Mouse (Mus musculus): Measurements from ENCODE around the gene Gpr137. TPM values are rescaled to one million over a fixed set of nuclear protein-coding genes. Genes with fewer than 3 reads are reported as not detected.

The Gpr137 gene
- polyA plus RNA-seq, 1 experiment: 97.8 TPM

- H3K4me1 ChIP-seq (ENCODE audit: control insufficient read depth, insufficient read depth, insufficient read length, low read length): peaks cover 10% of the 10 kb centered on the region
- peaks cover 36% of the 10 kb centered on the region for H3K27me3 ChIP-seq (ENCODE audit: control insufficient read depth, insufficient read depth, low read length)
- TF ChIP-seq CTCF (IDR thresholded peaks at IDR 0.05; ENCODE audit: extremely low read depth, insufficient read length, insufficient replicate concordance, low read depth, low read length) (no peak), POLR2A (IDR thresholded peaks at IDR 0.05; ENCODE audit: low read depth, low read length) (no peak)
- no peak overlapping the region for H3K27ac ChIP-seq (ENCODE audit: insufficient read depth, low read depth, low read length)
- 36% methylated on average over 40 of the region's 40 CpGs for WGBS
- no peak overlapping the region for H3K4me3 ChIP-seq (ENCODE audit: low read depth, low read length)
- no peaks in the 10 kb centered on the region for H3K36me3 ChIP-seq (ENCODE audit: control insufficient read depth, insufficient read depth, low read length)
These were observed 16.5 kb downstream of the Gpr137 start for GRCm38 (mm10) chr19:6925611-6926329.

DNA sequence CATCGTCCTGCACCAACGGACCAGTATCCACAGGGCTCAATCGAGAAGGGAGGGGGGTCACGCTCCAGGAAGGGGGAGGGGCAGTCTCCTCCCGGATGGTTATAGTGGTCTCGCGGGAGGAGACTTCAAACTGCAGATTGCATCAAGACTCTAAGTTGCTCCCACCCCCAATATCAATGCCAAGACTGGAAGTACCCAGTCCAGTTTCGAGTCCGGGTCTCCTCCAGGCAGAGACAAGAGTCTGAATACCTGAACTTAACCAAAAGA lies 17.0 kb downstream of the Gpr137 start, which contains the start of gene Catsperz:
Gene Catsperz, minus strand, starts transcription at position 74 of the 267 bp plus-strand sequence.
- Histone ChIP-seq H3K4me3 (ENCODE audit: low read depth, low read length) (peak within 1 kb of the TSS; percentile 42), H3K27ac (ENCODE audit: insufficient read depth, low read depth, low read length) (peak within 1 kb of the TSS; percentile 21; the same call in 1 of the 2 replicates), H3K27me3 (ENCODE audit: control insufficient read depth, insufficient read depth, low read length) (peaks cover 36% of the 10 kb centered on the region), H3K4me1 (ENCODE audit: control insufficient read depth, insufficient read depth, insufficient read length, low read length) (peaks cover 10% of the 10 kb centered on the region), H3K36me3 (ENCODE audit: control insufficient read depth, insufficient read depth, low read length) (no peaks in the 10 kb centered on the region)
- 8% methylated on average over 9 of the region's 9 CpGs for WGBS
- TF ChIP-seq POLR2A (IDR thresholded peaks at IDR 0.05; ENCODE audit: low read depth, low read length): no peak
- no peak for TF ChIP-seq CTCF (IDR thresholded peaks at IDR 0.05; ENCODE audit: extremely low read depth, insufficient read length, insufficient replicate concordance, low read depth, low read length)

- 4% methylated on average over 39 of the region's 39 CpGs for WGBS
- peaks cover 36% of the 10 kb centered on the region for H3K27me3 ChIP-seq (ENCODE audit: control insufficient read depth, insufficient read depth, low read length)
- H3K27ac ChIP-seq (ENCODE audit: insufficient read depth, low read depth, low read length): no peak overlapping the region
- TF ChIP-seq CTCF (IDR thresholded peaks at IDR 0.05; ENCODE audit: extremely low read depth, insufficient read length, insufficient replicate concordance, low read depth, low read length) (peak; percentile 79; the same call in 1 of the 2 replicates), POLR2A (IDR thresholded peaks at IDR 0.05; ENCODE audit: low read depth, low read length) (no peak)
- H3K36me3 ChIP-seq (ENCODE audit: control insufficient read depth, insufficient read depth, low read length): no peaks in the 10 kb centered on the region
- peaks cover 13% of the 10 kb centered on the region for H3K4me1 ChIP-seq (ENCODE audit: control insufficient read depth, insufficient read depth, insufficient read length, low read length)
- peak overlapping the region; percentile 42 for H3K4me3 ChIP-seq (ENCODE audit: low read depth, low read length)
These were observed 17.6 kb downstream of the Gpr137 start for GRCm38 (mm10) chr19:6924461-6925306.

DNA sequence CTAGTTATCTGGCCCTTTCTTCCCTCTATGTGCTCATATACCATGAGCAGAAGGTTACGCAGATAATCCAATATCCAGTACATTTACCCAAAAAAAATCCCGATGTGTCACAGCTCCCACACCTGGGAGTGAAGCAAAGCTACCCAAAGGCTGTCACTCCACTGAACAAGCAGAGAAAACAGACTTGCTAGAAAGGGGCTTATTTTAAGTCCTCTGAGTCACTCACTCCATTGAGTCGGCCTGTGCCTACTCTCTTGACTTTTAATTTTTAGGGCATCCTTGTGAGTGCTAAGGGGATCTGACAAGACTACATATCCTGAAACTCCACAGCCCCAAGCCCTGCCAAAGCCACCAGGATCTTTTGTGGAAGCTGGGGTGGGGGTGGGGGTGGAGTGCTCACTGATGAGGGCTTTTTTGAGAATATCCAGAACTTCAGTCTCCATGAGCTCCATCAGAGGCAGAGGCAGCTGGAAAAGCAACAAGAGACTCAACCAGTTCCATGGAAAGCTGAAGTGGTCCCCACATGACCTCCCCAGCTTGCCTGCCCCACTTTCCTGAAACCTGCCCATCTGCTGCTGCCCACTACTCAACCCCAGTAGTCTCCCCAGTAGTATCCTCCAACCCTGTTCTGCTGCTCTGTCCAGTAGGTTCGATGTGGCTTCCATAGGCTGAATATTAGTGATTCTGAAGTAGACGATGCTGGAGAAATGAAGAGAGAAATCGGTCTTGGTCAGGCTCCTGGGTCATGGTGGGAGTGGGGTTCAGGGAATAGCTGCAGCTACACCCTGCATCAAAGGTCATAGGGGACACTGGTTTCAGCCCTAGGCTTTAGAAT lies 19.2 kb downstream of the Gpr137 start:
- Histone ChIP-seq H3K27ac (ENCODE audit: insufficient read depth, low read depth, low read length) (peak overlapping the region; percentile 82), H3K36me3 (ENCODE audit: control insufficient read depth, insufficient read depth, low read length) (peaks cover 8% of the 10 kb centered on the region), H3K4me1 (ENCODE audit: control insufficient read depth, insufficient read depth, insufficient read length, low read length) (peaks cover 21% of the 10 kb centered on the region), H3K4me3 (ENCODE audit: low read depth, low read length) (no peak overlapping the region), H3K27me3 (ENCODE audit: control insufficient read depth, insufficient read depth, low read length) (peaks cover 36% of the 10 kb centered on the region)
- 79% methylated on average over 6 of the region's 6 CpGs for WGBS
- TF ChIP-seq CTCF (IDR thresholded peaks at IDR 0.05; ENCODE audit: extremely low read depth, insufficient read length, insufficient replicate concordance, low read depth, low read length): no peak
- no peak for TF ChIP-seq POLR2A (IDR thresholded peaks at IDR 0.05; ENCODE audit: low read depth, low read length)

- H3K36me3 ChIP-seq (ENCODE audit: control insufficient read depth, insufficient read depth, low read length): peaks cover 11% of the 10 kb centered on the region
- H3K4me3 ChIP-seq (ENCODE audit: low read depth, low read length): peak within 1 kb of the TSS; percentile 84
- under 1% methylated on average over 65 of the region's 66 CpGs for WGBS
- H3K27me3 ChIP-seq (ENCODE audit: control insufficient read depth, insufficient read depth, low read length): peaks cover 24% of the 10 kb centered on the region
- TF ChIP-seq CTCF (IDR thresholded peaks at IDR 0.05; ENCODE audit: extremely low read depth, insufficient read length, insufficient replicate concordance, low read depth, low read length) (no peak), POLR2A (IDR thresholded peaks at IDR 0.05; ENCODE audit: low read depth, low read length) (peak; percentile 97)
- H3K4me1 ChIP-seq (ENCODE audit: control insufficient read depth, insufficient read depth, insufficient read length, low read length): peaks cover 21% of the 10 kb centered on the region
- H3K27ac ChIP-seq (ENCODE audit: insufficient read depth, low read depth, low read length): peak within 1 kb of the TSS; percentile 94
These were observed 20.4 kb downstream of the Gpr137 start, which contains the start of gene Esrra for GRCm38 (mm10) chr19:6921647-6922567. TSS of gene Esrra (minus strand) at chr19:6921813.
